Mouse (Mus musculus) kidney, adult 2 months (tissue): ENCODE measurements around the gene Dnaaf3. TPM values are rescaled to one million over a fixed set of nuclear protein-coding genes. Genes with fewer than 3 reads are reported as not detected.
A peak's percentile ranks its signal among the peaks of the same experiment; 100 is the strongest.
"Not testable (repeated sequence)": the region's sequence is repeated elsewhere in the genome, so short reads cannot be mapped to it uniquely, and the experiment has no call there.

ENCODE experiments used
- DNase-seq: peaks from one replicate; pipeline ENCODE4 v3.0.0; 2021
- H3K27ac ChIP-seq: fragments of 200-500 bp; 2 replicates; pipeline ENCODE4 v1.5.1; 2012; ENCODE audit warnings: low read depth, low read length, control low read depth, inconsistent platforms; ENCODE audit not compliant: insufficient read depth
- H3K27me3 ChIP-seq: fragments of 200-500 bp; replicated peaks from 2 replicates; pipeline ENCODE4 v1.6.1; 2012; ENCODE audit warnings: mild to moderate bottlenecking, moderate library complexity, low read length, inconsistent platforms; ENCODE audit not compliant: control insufficient read depth, insufficient read depth
- H3K36me3 ChIP-seq: fragments of 200-500 bp; 2 replicates; pipeline ENCODE4 v1.6.1; 2012; ENCODE audit warnings: mild to moderate bottlenecking, moderate library complexity, low read length, inconsistent platforms; ENCODE audit not compliant: control insufficient read depth, insufficient read depth
- H3K4me1 ChIP-seq: fragments of 200-500 bp; 2 replicates; pipeline ENCODE4 v1.6.1; 2011; ENCODE audit warnings: low read length; ENCODE audit not compliant: control insufficient read depth, insufficient read depth
- H3K4me3 ChIP-seq: fragments of 200-500 bp; 2 replicates; pipeline ENCODE4 v1.5.1; 2011; ENCODE audit warnings: mild to moderate bottlenecking, low read depth, low read length, control low read depth; ENCODE audit not compliant: insufficient read depth
- CTCF ChIP-seq: fragments of 200-500 bp; conservative IDR thresholded peaks from 2 replicates; pipeline ENCODE4 v1.5.1; 2011; ENCODE audit warnings: low read depth, mild to moderate bottlenecking, control low read depth, low read length, moderate library complexity, mixed read lengths; ENCODE audit not compliant: insufficient read depth, insufficient read length
- POLR2A ChIP-seq: fragments of 200-500 bp; IDR thresholded peaks from one replicate; pipeline ENCODE4 v1.6.1; 2011; ENCODE audit warnings: low read depth, low read length, control low read depth
- WGBS: fragments of 180-500 bp; shearing (Covaris S2); methylation state at CpG from one replicate; pipeline ENCODE4 v1.1.7; 2018; 5-methylcytosine and 5-hydroxymethylcytosine counted together
- polyA plus RNA-seq: library from polyadenylated mRNA; depleted of rRNA; stranded (reverse); fragments of >200 nt; gene quantifications from 2 replicates; pipeline ENCODE4 v1.2.3, GENCODE M21; 2012; rRNA removed

Dnaaf3 gene
- polyA plus RNA-seq, result 1.3 and 1.4 TPM in 2 replicates

DNA sequence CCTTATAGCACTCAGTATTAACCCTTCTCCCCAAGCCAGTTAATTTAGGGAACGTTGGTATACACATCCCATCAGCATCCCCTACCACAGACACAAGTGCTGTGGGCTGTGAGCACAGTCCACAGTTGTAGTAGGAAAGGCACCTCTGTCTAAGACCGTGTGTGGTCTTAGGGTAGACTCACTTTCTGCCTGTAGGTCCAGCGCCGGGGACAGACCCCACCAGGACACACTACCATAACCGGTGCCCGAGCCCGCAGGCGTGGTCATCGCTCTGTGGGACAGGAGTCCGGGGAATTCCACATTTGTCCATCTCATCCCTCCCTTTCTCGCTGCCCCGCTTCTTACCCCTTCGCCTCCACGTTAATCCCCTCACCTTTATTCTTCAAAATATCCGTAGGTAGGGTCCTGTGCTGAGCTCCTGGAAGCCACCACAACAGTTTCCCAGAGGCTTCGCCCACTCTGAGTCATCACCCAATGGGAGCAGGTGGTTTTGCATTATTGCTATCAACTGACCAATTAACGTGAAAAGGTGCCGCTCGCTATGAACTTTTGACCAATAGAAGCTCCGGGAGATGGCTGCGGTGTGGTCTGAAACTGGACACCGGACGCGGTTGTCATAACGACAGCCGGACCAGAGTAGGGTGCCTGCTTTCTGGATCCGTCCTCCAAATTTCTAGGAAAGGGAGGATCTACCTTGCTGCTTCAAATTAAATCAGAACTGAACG is at the start of gene Dnaaf3:
Dnaaf3 (minus strand) TSS at position 449 of the 725 bp plus-strand sequence.
- TF ChIP-seq POLR2A (no peak), CTCF (no peak)
- Histone ChIP-seq H3K27ac (no peak within 1 kb of the TSS), H3K27me3 (no peaks in the 10 kb centered on the region), H3K4me3 (peak within 1 kb of the TSS; percentile 21), H3K4me1 (no peaks in the 10 kb centered on the region), H3K36me3 (no peaks in the 10 kb centered on the region)
- DNase-seq, result peak; percentile 90
- 2% methylated on average over 28 of the region's 28 CpGs for WGBS

DNA sequence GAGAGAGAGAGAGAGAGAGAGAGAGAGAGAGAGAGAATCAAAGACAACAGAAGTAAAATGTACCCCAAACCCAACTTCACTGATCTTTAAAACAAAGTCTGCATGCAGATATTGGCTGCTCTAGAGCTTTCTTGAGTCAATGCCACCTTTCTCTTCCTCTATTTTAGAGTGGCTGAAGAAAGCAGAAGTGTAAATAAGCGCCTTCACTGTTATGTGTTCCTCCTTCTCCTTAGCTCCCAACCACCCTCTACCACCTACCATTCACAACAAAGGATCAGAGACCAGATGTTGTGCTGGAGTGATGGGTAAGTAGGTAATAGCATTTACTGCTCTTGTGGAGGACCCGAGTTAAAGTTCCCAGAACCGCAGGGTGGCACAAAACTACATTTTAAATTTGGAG is 49.2 kb upstream of the Dnaaf3 start:
- not testable (repeated sequence) for H3K27ac ChIP-seq, H3K36me3 ChIP-seq, DNase-seq, H3K4me3 ChIP-seq, H3K4me1 ChIP-seq, H3K27me3 ChIP-seq
- WGBS, result 91% methylated on average over 3 of the region's 3 CpGs

DNA sequence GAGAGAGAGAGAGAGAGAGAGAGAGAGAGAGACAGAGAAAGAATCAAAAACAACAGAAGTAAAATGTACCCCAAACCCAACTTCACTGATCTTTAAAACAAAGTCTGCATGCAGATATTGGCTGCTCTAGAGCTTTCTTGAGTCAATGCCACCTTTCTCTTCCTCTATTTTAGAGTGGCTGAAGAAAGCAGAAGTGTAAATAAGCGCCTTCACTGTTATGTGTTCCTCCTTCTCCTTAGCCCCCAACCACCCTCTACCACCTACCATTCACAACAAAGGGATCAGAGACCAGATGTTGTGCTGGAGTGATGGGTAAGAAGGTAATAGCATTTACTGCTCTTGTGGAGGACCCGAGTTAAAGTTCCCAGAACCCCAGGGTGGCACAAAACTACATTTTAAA is 40.1 kb upstream of the Dnaaf3 start:
- 61% methylated on average over 2 of the region's 2 CpGs for WGBS
- H3K4me1 ChIP-seq, H3K4me3 ChIP-seq: not testable (repeated sequence)

DNA sequence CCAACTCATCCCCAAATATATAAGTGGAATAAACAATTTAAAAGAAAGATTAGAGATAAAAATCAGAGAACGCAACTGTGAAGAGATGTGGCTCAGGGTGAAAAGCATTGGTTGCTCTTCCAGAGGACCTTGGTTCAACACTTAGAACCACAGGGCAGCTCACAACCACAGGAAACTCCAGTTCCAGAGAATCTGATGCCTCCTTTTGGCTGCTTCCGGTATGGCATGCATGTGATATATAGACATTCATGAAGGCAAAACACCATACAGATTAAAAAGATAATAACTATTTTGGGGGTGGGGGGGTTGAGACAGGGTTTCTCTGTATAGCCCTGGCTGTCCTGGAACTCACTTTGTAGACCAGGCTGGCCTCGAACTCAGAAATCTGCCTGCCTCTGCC is 30.4 kb upstream of the Dnaaf3 start:
- no peak for DNase-seq
- no peak overlapping the region for H3K4me3 ChIP-seq
- WGBS, result 94% methylated on average over 3 of the region's 3 CpGs
- H3K36me3 ChIP-seq, result no peaks in the 10 kb centered on the region
- H3K27me3 ChIP-seq, result no peaks in the 10 kb centered on the region
- H3K27ac ChIP-seq, result no peak overlapping the region
- TF ChIP-seq POLR2A, result no peak
- no peak for TF ChIP-seq CTCF
- no peaks in the 10 kb centered on the region for H3K4me1 ChIP-seq

More for the DNA sequence above, 40.1 kb upstream of the Dnaaf3 start:
- H3K36me3 ChIP-seq, H3K27ac ChIP-seq, DNase-seq, H3K27me3 ChIP-seq: not testable (repeated sequence)

DNA sequence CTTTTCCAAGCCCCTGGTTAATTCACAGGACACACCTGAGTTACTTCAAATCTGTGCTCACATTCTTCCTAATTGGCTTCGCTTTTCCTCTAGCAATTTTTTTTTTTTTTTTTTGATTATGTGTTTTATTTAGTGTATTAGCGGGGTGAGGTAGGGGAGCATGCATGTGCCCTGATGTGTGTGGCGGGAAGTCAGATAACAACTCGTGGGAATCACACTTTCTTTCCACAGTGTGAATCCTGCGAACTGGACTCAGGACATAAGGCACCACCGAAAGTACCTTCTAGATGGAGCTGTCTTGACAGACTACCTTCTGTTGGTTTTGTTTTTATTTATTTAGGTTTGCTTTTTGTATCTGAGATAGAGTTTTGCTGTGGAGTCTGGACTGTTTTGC is 24.9 kb upstream of the Dnaaf3 start:
- Histone ChIP-seq H3K4me3 (no peak overlapping the region), H3K36me3 (no peaks in the 10 kb centered on the region), H3K27ac (no peak overlapping the region), H3K27me3 (no peaks in the 10 kb centered on the region), H3K4me1 (no peaks in the 10 kb centered on the region)
- DNase-seq, result no peak
- TF ChIP-seq POLR2A, result no peak
- 66% methylated on average over 6 of the region's 6 CpGs for WGBS

DNA sequence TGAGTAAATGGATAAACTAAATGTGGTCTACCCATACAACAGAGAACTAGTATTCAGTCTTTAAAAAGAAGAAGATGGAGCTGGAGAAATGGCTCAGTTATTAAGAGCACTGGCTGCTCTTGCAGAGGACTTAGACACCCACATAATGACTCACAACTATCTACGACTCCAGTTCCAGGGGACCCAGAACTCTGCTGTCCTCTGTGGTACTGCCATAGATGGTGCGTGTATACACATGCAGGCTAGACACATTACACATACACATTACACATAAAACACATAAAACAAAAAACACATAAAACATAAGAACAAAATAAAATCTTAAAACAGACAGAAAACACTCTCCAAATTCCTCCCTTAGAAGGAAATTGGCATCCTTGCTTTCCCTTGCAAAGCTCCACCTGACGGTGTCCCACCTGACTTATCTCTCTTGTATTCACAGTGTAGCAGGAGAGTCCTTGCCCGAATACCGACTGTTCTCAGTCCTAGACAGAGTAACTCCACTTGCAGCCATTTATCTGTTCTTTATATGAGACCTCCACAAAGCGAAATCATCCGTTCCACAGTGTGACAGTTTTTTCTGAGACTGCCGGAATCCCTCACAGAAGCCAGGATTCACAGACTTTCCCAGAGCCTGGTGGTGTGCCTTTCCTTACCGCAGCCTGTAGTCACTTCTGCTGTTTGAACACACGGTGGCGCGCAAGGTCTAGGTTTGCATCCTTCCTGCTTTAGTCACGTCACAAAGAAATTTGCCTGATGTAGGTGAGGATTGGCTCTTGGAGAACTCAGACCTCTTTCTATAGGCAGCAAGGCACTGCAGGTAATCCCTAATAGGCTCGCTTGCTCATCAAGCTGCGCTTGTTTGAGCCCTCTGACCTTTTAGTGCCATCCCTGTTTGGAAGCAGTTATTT is 24.3 kb upstream of the Dnaaf3 start:
- Histone ChIP-seq H3K36me3 (no peaks in the 10 kb centered on the region), H3K27ac (no peak overlapping the region), H3K4me3 (no peak overlapping the region), H3K27me3 (no peaks in the 10 kb centered on the region), H3K4me1 (no peaks in the 10 kb centered on the region)
- TF ChIP-seq CTCF (peak; percentile 99), POLR2A (no peak)
- WGBS, result 17% methylated on average over 15 of the region's 15 CpGs
- DNase-seq, result peak; percentile 74

DNA sequence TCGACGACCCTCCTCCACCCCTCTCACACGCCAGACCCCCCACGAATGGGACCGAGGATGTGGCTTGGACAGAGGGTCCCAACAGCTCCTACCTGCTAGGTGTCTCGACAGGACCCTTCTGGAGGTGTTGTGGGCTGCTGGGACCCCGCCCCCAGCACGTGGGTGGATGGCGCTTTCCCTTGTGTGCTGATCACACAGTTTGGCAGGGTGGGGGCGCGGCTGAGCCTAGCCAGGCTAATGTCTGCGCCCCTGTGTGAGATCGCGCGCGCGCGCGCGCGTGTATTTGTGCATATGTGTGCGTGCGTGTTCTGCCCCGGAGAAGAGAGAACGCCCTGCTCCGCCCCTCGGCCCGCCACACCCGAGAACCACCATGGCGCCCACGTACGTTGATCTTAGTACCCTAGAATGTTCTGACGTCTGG is 15.0 kb upstream of the Dnaaf3 start, which contains the start of gene Syt5:
Syt5 (minus strand) TSS at position 321 of the 421 bp plus-strand sequence.
- Histone ChIP-seq H3K36me3 (no peaks in the 10 kb centered on the region), H3K27ac (no peak within 1 kb of the TSS), H3K27me3 (no peaks in the 10 kb centered on the region), H3K4me1 (no peaks in the 10 kb centered on the region), H3K4me3 (no peak within 1 kb of the TSS)
- DNase-seq, result no peak
- 13% methylated on average over 33 of the region's 33 CpGs for WGBS
- TF ChIP-seq CTCF (no peak), POLR2A (no peak)
